Mouse (Mus musculus): Measurements from ENCODE around the gene Cdpf1. TPM values are rescaled to one million over a fixed set of nuclear protein-coding genes. Genes with fewer than 3 reads are reported as not detected.
"Not testable (repeated sequence)": the region's sequence is repeated elsewhere in the genome, so short reads cannot be mapped to it uniquely, and the experiment has no call there.

Gene Cdpf1
- polyA plus RNA-seq, 1 experiment, result 51.3 TPM

GRCm38 (mm10) chr15:85808031-85808430 lies 3.5 kb downstream of the Cdpf1 start:
- DNase-seq (ENCODE audit: low read depth), result no peak

- DNase-seq (ENCODE audit: low read depth), result no peak
These were observed 4.1 kb downstream of the Cdpf1 start for GRCm38 (mm10) chr15:85807404-85807803.

GRCm38 (mm10) chr15:85806886-85807285 lies 4.6 kb downstream of the Cdpf1 start:
- DNase-seq (ENCODE audit: low read depth), result no peak

- DNase-seq (ENCODE audit: low read depth), result no peak
These were observed 8.6 kb downstream of the Cdpf1 start for GRCm38 (mm10) chr15:85802931-85803330.

GRCm38 (mm10) chr15:85798676-85799075 lies 12.8 kb downstream of the Cdpf1 start:
- no peak for DNase-seq (ENCODE audit: low read depth)

- DNase-seq (ENCODE audit: low read depth), result no peak
These were observed 16.0 kb downstream of the Cdpf1 start for GRCm38 (mm10) chr15:85795516-85795915.

GRCm38 (mm10) chr15:85792819-85793218 lies 18.7 kb downstream of the Cdpf1 start:
- DNase-seq (ENCODE audit: low read depth), result no peak

GRCm38 (mm10) chr15:85791449-85791848 lies 20.0 kb downstream of the Cdpf1 start:
- DNase-seq (ENCODE audit: low read depth), result no peak

- DNase-seq (ENCODE audit: low read depth), result no peak
These were observed 22.9 kb downstream of the Cdpf1 start for GRCm38 (mm10) chr15:85788633-85789032.

- DNase-seq (ENCODE audit: low read depth), result no peak
These were observed 23.4 kb downstream of the Cdpf1 start for GRCm38 (mm10) chr15:85788051-85788450.

GRCm38 (mm10) chr15:85787482-85787881 lies 24.0 kb downstream of the Cdpf1 start:
- DNase-seq (ENCODE audit: low read depth), result no peak

GRCm38 (mm10) chr15:85786711-85787110 lies 24.8 kb downstream of the Cdpf1 start:
- no peak for DNase-seq (ENCODE audit: low read depth)

- no peak for DNase-seq (ENCODE audit: low read depth)
These were observed 27.2 kb downstream of the Cdpf1 start for GRCm38 (mm10) chr15:85784341-85784740.

GRCm38 (mm10) chr15:85783146-85783545 lies 28.4 kb downstream of the Cdpf1 start:
- no peak for DNase-seq (ENCODE audit: low read depth)

- not testable (repeated sequence) for DNase-seq (ENCODE audit: low read depth)
These were observed 32.6 kb downstream of the Cdpf1 start for GRCm38 (mm10) chr15:85778891-85779290.

GRCm38 (mm10) chr15:85776771-85777170 lies 34.7 kb downstream of the Cdpf1 start:
- no peak for DNase-seq (ENCODE audit: low read depth)

- DNase-seq (ENCODE audit: low read depth), result no peak
These were observed 35.3 kb downstream of the Cdpf1 start for GRCm38 (mm10) chr15:85776241-85776640.

- DNase-seq (ENCODE audit: low read depth), result no peak
These were observed 36.5 kb downstream of the Cdpf1 start for GRCm38 (mm10) chr15:85775001-85775400.

- DNase-seq (ENCODE audit: low read depth), result no peak
These were observed 37.1 kb downstream of the Cdpf1 start for GRCm38 (mm10) chr15:85774419-85774818.

GRCm38 (mm10) chr15:85772146-85772740 lies 39.3 kb downstream of the Cdpf1 start:
- no peak for DNase-seq (ENCODE audit: low read depth)

- peak; percentile 87 for DNase-seq (ENCODE audit: low read depth)
These were observed 40.0 kb downstream of the Cdpf1 start for GRCm38 (mm10) chr15:85771306-85772121.

GRCm38 (mm10) chr15:85768991-85769390 lies 42.5 kb downstream of the Cdpf1 start:
- no peak for DNase-seq (ENCODE audit: low read depth)

GRCm38 (mm10) chr15:85766677-85767076 lies 44.8 kb downstream of the Cdpf1 start:
- no peak for DNase-seq (ENCODE audit: low read depth)
